Mouse (Mus musculus) midbrain, embryonic 16.5 days (tissue): ENCODE data around the gene Bend6. TPM values are rescaled to one million over a fixed set of nuclear protein-coding genes. Genes with fewer than 3 reads are reported as not detected.
A peak's percentile ranks its signal among the peaks of the same experiment; 100 is the strongest.

Experiments used
- ATAC-seq: fragments of 200-750 bp; cut with Nextera tagmentation; 2 replicates; pipeline ENCODE4 v1.8.0; 2017; ENCODE audit warnings: moderate TSS enrichment
- H3K27ac ChIP-seq: fragments of 300-500 bp; sonication (generic); 2 replicates; pipeline ENCODE4 v1.5.1; 2014; ENCODE audit warnings: mild to moderate bottlenecking, low read length, mixed read lengths
- H3K27me3 ChIP-seq: fragments of 300-500 bp; sonication (generic); 2 replicates; pipeline ENCODE4 v1.6.1; 2014; ENCODE audit warnings: low read depth, low read length, mixed read lengths; ENCODE audit not compliant: control insufficient read depth, insufficient read depth
- H3K36me3 ChIP-seq: fragments of 300-500 bp; sonication (generic); 2 replicates; pipeline ENCODE4 v1.6.1; 2014; ENCODE audit warnings: mild to moderate bottlenecking, low read length, moderate library complexity, mixed read lengths; ENCODE audit not compliant: control insufficient read depth, insufficient read depth
- H3K4me1 ChIP-seq: fragments of 300-500 bp; sonication (generic); 2 replicates; pipeline ENCODE4 v1.6.1; 2014; ENCODE audit warnings: mild to moderate bottlenecking, low read length, mixed read lengths; ENCODE audit not compliant: control insufficient read depth, insufficient read depth
- H3K4me2 ChIP-seq: fragments of 300-500 bp; sonication (generic); 2 replicates; pipeline ENCODE4 v1.6.1; 2014; ENCODE audit warnings: mild to moderate bottlenecking, low read length, mixed read lengths
- H3K4me3 ChIP-seq: fragments of 300-500 bp; sonication (generic); 2 replicates; pipeline ENCODE4 v1.5.1; 2014; ENCODE audit warnings: low read depth, mild to moderate bottlenecking, low read length, moderate library complexity, mixed read lengths
- H3K9ac ChIP-seq: fragments of 300-500 bp; sonication (generic); 2 replicates; pipeline ENCODE4 v1.6.1; 2014; ENCODE audit warnings: low read depth, low read length, mixed read lengths
- H3K9me3 ChIP-seq: fragments of 300-500 bp; sonication (generic); replicated peaks from 2 replicates; pipeline ENCODE4 v1.6.1; 2014; ENCODE audit warnings: mild to moderate bottlenecking, low read length, mixed read lengths; ENCODE audit not compliant: control insufficient read depth, poor library complexity, severe bottlenecking
- WGBS: fragments of 180-500 bp; shearing (Covaris S2); extraction: QIAGEN DNeasy Blood & Tissue Kit; methylation state at CpG from one replicate; pipeline ENCODE4 v1.1.7; 2014; 5-methylcytosine and 5-hydroxymethylcytosine counted together
- polyA plus RNA-seq: library from polyadenylated mRNA; unstranded; fragments of >200 nt; fragmentation: Nextera tagmentation; extraction: Ambion mirVana; gene quantifications from 2 replicates; pipeline ENCODE4 v1.2.1, GENCODE M21; 2015

The Bend6 gene
- polyA plus RNA-seq, 1 experiment from 2014 or later = 76.0 TPM

DNA sequence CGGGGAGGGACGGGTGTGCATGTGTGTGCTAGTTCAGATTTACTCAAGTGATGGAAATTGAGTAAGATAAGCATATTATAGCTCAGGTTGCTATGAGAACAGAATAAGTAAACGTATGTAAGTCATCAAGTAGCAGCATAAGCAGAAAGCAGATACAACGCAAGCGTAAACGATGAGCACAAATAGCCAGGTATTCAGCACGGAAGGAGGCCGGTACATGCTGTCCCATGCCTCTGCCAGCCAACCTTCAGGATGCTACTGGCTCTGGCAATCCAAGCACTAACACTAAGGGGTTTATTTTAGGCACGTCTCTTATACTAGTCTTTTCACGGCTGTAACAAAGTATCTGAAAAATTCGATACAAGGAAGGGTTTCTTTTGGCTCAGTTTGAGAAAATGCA lies 10.2 kb downstream of the Bend6 start:
- 87% methylated on average over 11 of the region's 11 CpGs for WGBS
- Histone ChIP-seq H3K36me3 (no peaks in the 10 kb centered on the region), H3K27me3 (no peaks in the 10 kb centered on the region), H3K4me3 (no peak overlapping the region), H3K4me1 (no peaks in the 10 kb centered on the region), H3K9me3 (no peaks in the 10 kb centered on the region), H3K9ac (no peak overlapping the region), H3K27ac (no peak overlapping the region), H3K4me2 (no peak overlapping the region)
- no peak for ATAC-seq

DNA sequence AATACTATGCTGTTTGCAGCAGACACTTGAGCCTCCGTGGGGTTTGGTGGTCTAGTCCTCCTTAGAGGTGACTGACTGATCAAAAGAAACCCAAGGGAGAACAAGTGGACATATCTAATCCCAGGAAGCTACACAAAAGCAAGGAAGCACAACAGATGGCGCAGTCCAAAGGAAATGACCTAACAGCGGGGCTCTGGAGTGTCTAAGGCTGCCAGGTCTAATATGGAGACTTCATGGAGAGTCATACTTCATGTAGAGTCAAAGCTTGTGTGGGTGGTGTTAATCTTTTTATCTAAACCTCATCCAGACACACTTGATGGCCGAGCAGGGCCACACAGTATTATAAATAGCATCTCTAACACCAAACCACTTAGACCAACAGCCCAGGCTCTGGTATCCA lies 10.9 kb downstream of the Bend6 start:
- no peak for ATAC-seq
- Histone ChIP-seq H3K4me3 (no peak overlapping the region), H3K27ac (no peak overlapping the region), H3K27me3 (no peaks in the 10 kb centered on the region), H3K9me3 (no peaks in the 10 kb centered on the region), H3K9ac (no peak overlapping the region), H3K36me3 (no peaks in the 10 kb centered on the region), H3K4me2 (no peak overlapping the region), H3K4me1 (no peaks in the 10 kb centered on the region)
- 79% methylated on average over 4 of the region's 4 CpGs for WGBS

DNA sequence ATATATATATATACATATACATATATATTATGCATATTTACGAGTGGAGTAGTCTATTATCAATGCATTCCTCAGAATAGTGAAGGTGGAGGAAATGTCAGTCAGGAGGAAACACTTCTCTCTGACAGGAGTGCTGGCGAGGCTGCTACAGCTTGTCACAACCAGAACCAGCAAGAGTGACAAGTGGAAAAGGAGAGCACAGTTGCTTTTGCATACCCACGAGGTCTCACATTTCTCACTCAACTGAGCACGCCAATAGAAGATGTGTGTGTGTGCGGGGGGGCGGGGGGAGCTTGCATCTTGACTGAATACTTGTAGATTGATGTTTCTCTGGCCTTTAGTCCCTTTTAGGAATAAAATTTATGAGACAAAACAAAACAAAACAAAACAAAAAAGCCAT lies 11.5 kb downstream of the Bend6 start:
- no peak overlapping the region for H3K4me2 ChIP-seq
- no peak overlapping the region for H3K4me3 ChIP-seq
- H3K36me3 ChIP-seq = no peaks in the 10 kb centered on the region
- H3K9ac ChIP-seq = no peak overlapping the region
- ATAC-seq = no peak
- H3K9me3 ChIP-seq = no peaks in the 10 kb centered on the region
- 79% methylated on average over 6 of the region's 6 CpGs for WGBS
- no peak overlapping the region for H3K27ac ChIP-seq
- H3K27me3 ChIP-seq = no peaks in the 10 kb centered on the region
- no peaks in the 10 kb centered on the region for H3K4me1 ChIP-seq

DNA sequence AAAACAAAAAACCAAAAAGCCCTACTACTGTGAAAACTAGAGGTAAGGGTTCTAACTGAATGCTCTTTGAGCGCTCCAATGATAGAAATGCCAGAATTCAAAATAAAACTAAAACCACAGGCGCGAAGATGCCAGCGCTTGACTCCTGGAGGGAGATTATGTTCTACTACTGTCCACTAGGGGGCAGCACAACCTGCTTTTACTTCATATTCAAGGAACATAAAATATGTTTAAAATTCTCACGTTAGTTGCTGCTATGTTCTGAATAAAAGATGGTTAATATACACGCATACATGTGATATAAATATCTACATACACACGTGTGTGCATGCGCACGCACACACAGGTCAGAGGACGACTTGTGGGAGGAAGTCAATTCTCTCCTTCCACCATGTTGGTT lies 14.8 kb downstream of the Bend6 start:
- ATAC-seq = no peak
- WGBS = 69% methylated on average over 10 of the region's 10 CpGs

DNA sequence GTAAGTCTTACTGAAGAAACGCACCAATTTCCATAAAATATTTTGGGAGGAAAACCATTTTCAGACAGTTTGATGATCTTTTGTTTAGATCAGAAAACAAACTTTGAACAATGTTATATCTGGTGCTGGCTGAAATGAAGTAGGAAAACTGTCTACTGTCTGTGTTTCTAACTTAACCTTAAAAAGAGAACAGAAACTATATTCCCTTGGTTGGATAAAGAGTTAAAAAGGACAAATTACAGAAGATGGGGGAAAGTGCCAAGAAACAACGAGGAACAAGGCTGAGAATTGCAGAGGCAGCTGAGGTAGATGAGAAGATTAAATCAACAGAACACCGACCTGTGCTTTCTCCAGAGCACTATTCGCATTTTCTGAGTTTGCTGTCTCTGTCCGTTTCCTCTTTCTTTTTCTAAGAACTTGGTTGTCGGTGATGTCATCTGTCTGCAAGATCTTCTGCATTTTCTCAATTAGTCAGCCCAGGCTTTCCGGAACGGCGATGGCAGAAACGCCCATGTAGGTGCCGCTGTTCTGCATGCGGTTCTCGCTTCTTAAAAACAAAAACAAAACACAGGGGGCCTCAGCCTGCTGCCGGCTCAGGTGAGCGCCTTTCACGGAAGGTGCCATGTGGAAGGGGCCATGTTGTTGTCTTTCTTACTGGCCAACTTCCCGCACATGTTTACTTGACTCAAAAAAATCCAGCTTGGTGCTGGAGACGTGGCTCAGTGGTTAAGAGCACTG lies 24.3 kb downstream of the Bend6 start:
- no peaks in the 10 kb centered on the region for H3K36me3 ChIP-seq
- no peak overlapping the region for H3K27ac ChIP-seq
- H3K27me3 ChIP-seq = no peaks in the 10 kb centered on the region
- WGBS = 27% methylated on average over 18 of the region's 18 CpGs
- peak overlapping the region; percentile 40; the same call in 1 of the 2 replicates for H3K4me2 ChIP-seq
- H3K4me3 ChIP-seq = no peak overlapping the region
- H3K9me3 ChIP-seq = no peaks in the 10 kb centered on the region
- H3K9ac ChIP-seq = no peak overlapping the region
- H3K4me1 ChIP-seq = no peaks in the 10 kb centered on the region
- no peak for ATAC-seq

More for the DNA sequence above, 14.8 kb downstream of the Bend6 start:
- Histone ChIP-seq H3K9ac (no peak overlapping the region), H3K36me3 (no peaks in the 10 kb centered on the region), H3K27me3 (no peaks in the 10 kb centered on the region), H3K4me1 (no peaks in the 10 kb centered on the region), H3K9me3 (no peaks in the 10 kb centered on the region), H3K4me2 (no peak overlapping the region), H3K4me3 (no peak overlapping the region), H3K27ac (no peak overlapping the region)

DNA sequence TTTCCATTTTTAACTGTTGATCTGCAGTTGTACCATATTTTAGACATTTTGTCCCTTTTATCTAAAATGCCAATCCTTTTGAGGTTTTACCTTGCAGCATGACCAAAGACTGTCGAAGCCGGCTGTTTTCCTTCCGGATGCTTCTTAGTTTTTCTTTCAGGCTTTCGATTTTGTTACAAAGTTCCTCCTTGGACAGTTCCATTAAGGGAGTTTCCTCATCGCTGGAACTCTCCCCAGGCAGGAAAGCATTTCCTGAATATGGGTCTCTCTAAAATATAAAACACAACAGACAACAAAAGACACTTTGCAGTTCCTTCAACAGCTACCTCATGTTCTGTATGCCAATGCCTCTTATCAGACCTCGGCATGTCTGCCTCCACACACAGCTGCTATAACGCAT lies 29.4 kb downstream of the Bend6 start:
- Histone ChIP-seq H3K4me1 (no peaks in the 10 kb centered on the region), H3K9me3 (no peaks in the 10 kb centered on the region), H3K4me3 (no peak overlapping the region), H3K36me3 (no peaks in the 10 kb centered on the region), H3K27me3 (no peaks in the 10 kb centered on the region), H3K9ac (no peak overlapping the region), H3K27ac (no peak overlapping the region), H3K4me2 (no peak overlapping the region)
- ATAC-seq = no peak
- WGBS = 87% methylated on average over 7 of the region's 7 CpGs

DNA sequence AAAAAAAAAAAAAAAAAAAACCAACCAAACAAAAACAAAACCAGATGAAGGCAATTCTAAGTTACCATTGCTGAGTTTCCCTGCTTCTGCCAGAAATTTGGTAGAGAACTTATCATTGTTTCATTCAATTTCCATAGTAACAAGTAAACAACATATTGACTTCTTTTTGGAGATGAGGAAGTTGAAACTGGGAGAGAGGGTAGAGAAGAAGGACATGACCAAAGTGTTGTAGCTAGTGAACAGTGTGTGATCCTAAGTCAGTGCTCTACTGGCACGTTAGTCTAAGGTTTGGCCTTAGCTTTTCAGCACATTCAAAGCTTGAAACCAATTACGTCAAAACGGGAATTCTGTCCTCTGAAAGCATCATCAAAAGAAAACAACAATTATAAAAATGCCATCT lies 31.2 kb downstream of the Bend6 start:
- H3K4me2 ChIP-seq = no peak overlapping the region
- no peaks in the 10 kb centered on the region for H3K4me1 ChIP-seq
- no peak overlapping the region for H3K9ac ChIP-seq
- H3K27me3 ChIP-seq = no peaks in the 10 kb centered on the region
- 0 out of 2 replicates have a peak, but pooled peaks cover 3% of the 10 kb centered on the region for H3K9me3 ChIP-seq
- no peak overlapping the region for H3K27ac ChIP-seq
- H3K4me3 ChIP-seq = no peak overlapping the region
- H3K36me3 ChIP-seq = 0 out of 2 replicates have a peak, but pooled peaks cover 2% of the 10 kb centered on the region
- no peak for ATAC-seq
- WGBS = 89% methylated on average over 3 of the region's 3 CpGs

DNA sequence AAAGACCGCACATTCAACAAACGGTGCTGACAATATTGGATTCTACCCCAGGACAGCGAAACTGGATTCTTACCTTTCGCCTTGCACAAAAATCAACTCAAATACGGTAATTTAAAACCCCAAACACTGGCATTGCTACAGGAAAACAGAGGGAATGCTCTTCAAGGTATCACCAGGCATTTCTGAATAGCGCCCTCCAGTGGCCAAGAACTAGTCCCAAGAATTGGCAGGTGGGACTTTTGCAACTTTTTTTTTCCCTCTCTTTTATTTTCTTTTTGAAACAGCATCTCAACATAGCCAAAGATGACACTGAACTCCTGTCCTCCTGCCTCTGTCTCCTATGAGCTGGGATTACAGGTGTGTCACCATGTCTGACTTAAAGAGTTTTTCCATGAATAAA lies 31.9 kb downstream of the Bend6 start:
- no peak for ATAC-seq
- 0 out of 2 replicates have a peak, but pooled peaks cover 3% of the 10 kb centered on the region for H3K9me3 ChIP-seq
- H3K27me3 ChIP-seq = no peaks in the 10 kb centered on the region
- 0 out of 2 replicates have a peak, but pooled peaks cover 2% of the 10 kb centered on the region for H3K36me3 ChIP-seq
- WGBS = 50% methylated on average over 6 of the region's 6 CpGs
- no peak overlapping the region for H3K9ac ChIP-seq
- no peak overlapping the region for H3K27ac ChIP-seq
- H3K4me2 ChIP-seq = no peak overlapping the region
- no peaks in the 10 kb centered on the region for H3K4me1 ChIP-seq
- H3K4me3 ChIP-seq = no peak overlapping the region

DNA sequence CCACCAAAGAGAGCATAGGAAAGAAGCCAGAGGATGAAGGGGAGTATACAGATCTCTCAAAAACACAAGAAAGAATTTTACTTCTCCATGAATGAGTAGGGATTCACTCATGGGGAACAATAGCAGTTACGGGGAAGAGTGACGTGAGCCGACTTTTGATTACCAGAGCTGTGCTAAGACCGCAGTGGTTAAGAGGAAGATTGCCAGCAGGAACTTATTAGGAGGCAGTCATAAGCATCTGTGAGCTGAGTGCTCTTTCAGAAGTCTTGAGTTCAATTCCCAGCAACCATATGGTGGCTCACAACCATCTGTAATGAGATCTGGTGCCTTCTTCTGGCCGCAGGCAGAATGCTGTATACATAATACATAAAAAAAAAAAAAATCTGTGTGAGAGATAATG lies 34.1 kb downstream of the Bend6 start:
- Histone ChIP-seq H3K4me2 (no peak overlapping the region), H3K27ac (no peak overlapping the region), H3K9ac (no peak overlapping the region), H3K4me1 (no peaks in the 10 kb centered on the region), H3K4me3 (no peak overlapping the region), H3K9me3 (0 out of 2 replicates have a peak, but pooled peaks cover 3% of the 10 kb centered on the region), H3K36me3 (0 out of 2 replicates have a peak, but pooled peaks cover 2% of the 10 kb centered on the region), H3K27me3 (no peaks in the 10 kb centered on the region)
- ATAC-seq = no peak
- 82% methylated on average over 5 of the region's 5 CpGs for WGBS
